ENCODE assay signal across 8 mouse cellular contexts in the genomic region with DNA sequence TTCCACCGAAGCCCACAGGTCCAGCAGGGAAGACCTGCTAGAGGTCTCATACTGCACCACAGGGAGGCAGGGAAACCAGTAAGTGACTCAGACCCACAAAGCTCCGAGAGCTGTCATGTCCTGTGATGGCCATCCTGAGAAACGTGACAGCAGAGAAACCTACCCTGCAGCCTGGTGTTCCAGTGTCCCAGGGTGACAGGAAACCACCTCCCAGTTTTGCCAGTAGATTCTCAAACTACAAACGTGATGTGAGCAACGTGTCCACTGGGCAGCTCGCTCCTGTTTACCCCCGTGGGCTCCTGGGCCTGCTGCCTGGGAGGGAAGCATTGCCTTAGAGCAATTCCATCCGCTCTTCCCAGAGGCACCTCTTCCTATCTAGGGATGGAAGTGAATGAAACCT. TPM values are rescaled to one million over a fixed set of nuclear protein-coding genes. Genes with fewer than 3 reads are reported as not detected.
DNase-seq lines count a peak whose midpoint lies in the region; ATAC-seq and TF ChIP-seq lines count a peak whose summit lies in the region.

No protein-coding gene starts in this region.

- in situ Hi-C loops in CH12.LX (cut with MboI; ENCODE audit: low pct_ligation_motif_present, low pct_unique_long_range_greater_than_20kb, low sequenced_read_pairs): loop anchor here (5.0 kb wide), 1 partner anchor 168 kb away; no protein-coding TSS in a partner anchor

- peak; percentile 7; the same call in 1 of the 2 replicates for ATAC-seq in frontal cortex, adult (ENCODE audit: low TSS enrichment)
- peak; percentile 1; the same call in 1 of the 2 replicates for ATAC-seq in hindbrain, embryonic 16.5 days

- no peak for TF ChIP-seq EP300 in CH12.LX (IDR thresholded peaks at IDR 0.05; ENCODE audit: low read length)

- no peak for DNase-seq in frontal cortex, postnatal 36 days (ENCODE audit: low spot score in 2 of 2)
- DNase-seq in CH12.LX (ENCODE audit: extremely low read depth): no peak
- DNase-seq in forebrain, embryonic 10.5 days (ENCODE audit: extremely low spot score, low spot score): peak; percentile 17
- DNase-seq in lung, postnatal 10 days: peak; percentile 31
- DNase-seq in thymus, postnatal 4 days: peak; percentile 13
- DNase-seq in urinary bladder, postnatal 4 days (ENCODE audit: low spot score in 2 of 2): no peak

- peaks cover 4 to 46% of the 10 kb centered on the region in 2 experiments for H3K36me3 ChIP-seq in CH12.LX (replicated peaks in 1 of 2; ENCODE audit: control insufficient read depth in 1 of 2, insufficient read depth in 1 of 2, low read length in 1 of 2)
- H3K36me3 ChIP-seq in forebrain, embryonic 10.5 days (replicated peaks): peaks cover 36% of the 10 kb centered on the region
- H3K36me3 ChIP-seq in hindbrain, embryonic 16.5 days (ENCODE audit: control insufficient read depth, insufficient read depth, low read length): no peaks in the 10 kb centered on the region

- H3K9ac ChIP-seq in CH12.LX (ENCODE audit: insufficient read depth, low read depth): peak overlapping the region; percentile 65
- peak overlapping the region; percentile 67 for H3K9ac ChIP-seq in hindbrain, embryonic 16.5 days (ENCODE audit: low read depth, low read length)

- no peak for TF ChIP-seq RAD21 in CH12.LX (IDR thresholded peaks at IDR 0.05; ENCODE audit: low read depth, low read length)

- H3K4me3 ChIP-seq in CH12.LX (replicated peaks in 1 of 3; ENCODE audit: low read depth in 2 of 3, low read length in 2 of 3, poor library complexity in 1 of 3): peak overlapping the region; percentile 61 to 72 (median 68)
- H3K4me3 ChIP-seq in forebrain, embryonic 10.5 days: peak overlapping the region; percentile 78
- H3K4me3 ChIP-seq in hindbrain, embryonic 16.5 days (ENCODE audit: low read length): peak overlapping the region; percentile 54

- H3K9me3 ChIP-seq in CH12.LX (replicated peaks; ENCODE audit: low read length): no peaks in the 10 kb centered on the region
- no peaks in the 10 kb centered on the region for H3K9me3 ChIP-seq in forebrain, embryonic 10.5 days
- H3K9me3 ChIP-seq in hindbrain, embryonic 16.5 days (ENCODE audit: control insufficient read depth, low read length): no peaks in the 10 kb centered on the region

- dilution Hi-C loops in CH12.LX (cut with MboI; ENCODE audit: extremely low pct_ligation_motif_present, extremely low pct_unique_long_range_greater_than_20kb, low sequenced_read_pairs): no loop called here

- H3K4me1 ChIP-seq in CH12.LX (ENCODE audit: control insufficient read depth in 1 of 2, insufficient read depth in 2 of 2): peaks cover 24 to 52% of the 10 kb centered on the region in 2 experiments
- H3K4me1 ChIP-seq in forebrain, embryonic 10.5 days: peaks cover 49% of the 10 kb centered on the region
- H3K4me1 ChIP-seq in hindbrain, embryonic 16.5 days (ENCODE audit: control insufficient read depth, insufficient read depth, low read depth, low read length): peaks cover 42% of the 10 kb centered on the region

- TF ChIP-seq CTCF in CH12.LX (conservative IDR thresholded peaks at IDR 0.05 in 1 of 2, IDR thresholded peaks at IDR 0.05 in 1 of 2; ENCODE audit: low read depth in 2 of 2, low read length in 2 of 2): no peak

- no peaks in the 10 kb centered on the region for H3K27me3 ChIP-seq in CH12.LX (replicated peaks)
- peaks cover 33% of the 10 kb centered on the region for H3K27me3 ChIP-seq in forebrain, embryonic 10.5 days (ENCODE audit: poor library complexity, severe bottlenecking)
- no peaks in the 10 kb centered on the region for H3K27me3 ChIP-seq in hindbrain, embryonic 16.5 days (replicated peaks; ENCODE audit: control insufficient read depth, insufficient read depth, low read length)

- TF ChIP-seq POLR2A in CH12.LX (IDR thresholded peaks at IDR 0.05; ENCODE audit: low read depth, low read length): no peak

- peak overlapping the region; percentile 85 for H3K4me2 ChIP-seq in CH12.LX (ENCODE audit: insufficient read depth, low read depth, poor library complexity, severe bottlenecking)
- peak overlapping the region; percentile 96 for H3K4me2 ChIP-seq in hindbrain, embryonic 16.5 days (ENCODE audit: low read length)

- no peaks in the 10 kb centered on the region; the same call in 1 of the 2 replicates for H3K79me2 ChIP-seq in CH12.LX (replicated peaks; ENCODE audit: control insufficient read depth, extremely low read depth, insufficient read depth, poor library complexity, severe bottlenecking)

- 10% methylated on average over 8 of the region's 8 CpGs for WGBS in forebrain, embryonic 10.5 days
- WGBS in hindbrain, embryonic 16.5 days: 4% methylated on average over 8 of the region's 8 CpGs

- H3K27ac ChIP-seq in CH12.LX (ENCODE audit: insufficient read depth, low read depth): no peak overlapping the region
- peak overlapping the region; percentile 97 for H3K27ac ChIP-seq in forebrain, embryonic 10.5 days
- H3K27ac ChIP-seq in hindbrain, embryonic 16.5 days (ENCODE audit: low read depth, low read length): peak overlapping the region; percentile 90

TF ChIP-seq in CH12.LX, 34 proteins besides CTCF, POLR2A, EP300 and RAD21:
- TF ChIP-seq USF1 (IDR thresholded peaks at IDR 0.05; ENCODE audit: low read depth, low read length) (no peak), BHLHE40 (IDR thresholded peaks at IDR 0.05; ENCODE audit: low read depth, low read length) (0 out of 2 replicates have a peak, but pooled peaks have one; percentile 20)

RNA-seq across cellular contexts. Expression of a gene that starts 53.2 kb away (rescaled TPM):
- total RNA-seq in CH12.LX (2012; rRNA removed) (6.5 and 7.6 TPM in 2 replicates), CH12.LX (2014; rRNA removed) (4.9 and 6.7 TPM in 2 replicates)
- 17.2 and 18.3 TPM in 2 replicates for polyA plus RNA-seq in CH12.LX (2012; ENCODE audit: insufficient read length, low read depth)
- 15.5 and 17.0 TPM in 2 replicates for polyA plus RNA-seq in forebrain, embryonic 10.5 days (2016; fragmentation: Nextera tagmentation; extraction: Ambion mirVana)
- 28.5 and 33.9 TPM in 2 replicates for polyA plus RNA-seq in hindbrain, embryonic 16.5 days (2015; fragmentation: Nextera tagmentation; extraction: Ambion mirVana)

Comparison
In these comparisons a context has a peak if more than half of its experiments do, and no peak if none do; other contexts are left out.
1. DNase-seq: peak in forebrain, embryonic 10.5 days (single experiment), lung, postnatal 10 days (single experiment) and thymus, postnatal 4 days (single experiment); none in frontal cortex, postnatal 36 days (0 of 2), CH12.LX (single experiment) and urinary bladder, postnatal 4 days (0 of 2).
2. Peak in every context shown above with its lines, with median percentiles within 50 percentile points of each other: H3K4me3 ChIP-seq.